Mouse (Mus musculus) ES-Bruce4 (cell line): ENCODE data around the gene Tdo2.

Source experiments
- CTCF ChIP-seq: IDR thresholded peaks from one replicate; pipeline ENCODE4 v1.8.1; 2011; ENCODE audit warnings: low read depth, low read length
- EP300 ChIP-seq: IDR thresholded peaks from 2 replicates; pipeline ENCODE4 v1.6.1; 2011; ENCODE audit warnings: low read depth, low read length; ENCODE audit not compliant: insufficient read depth
- POLR2A ChIP-seq: IDR thresholded peaks from one replicate; pipeline ENCODE4 v1.8.1; 2011; ENCODE audit warnings: low read length; ENCODE audit not compliant: insufficient read depth

- TF ChIP-seq CTCF (no peak), POLR2A (no peak), EP300 (no peak)
Measured at GRCm38 (mm10) chr3:81918215-81918614, 57.8 kb downstream of the Tdo2 start.
